Mouse (Mus musculus): Measurements from ENCODE around the gene Cped1. TPM values are rescaled to one million over a fixed set of nuclear protein-coding genes. Genes with fewer than 3 reads are reported as not detected.
A peak's percentile ranks its signal among the peaks of the same experiment; 100 is the strongest.

Cped1 gene
- 6.1 and 13.2 TPM in 2 replicates for total RNA-seq (2014; rRNA removed; ENCODE audit: low replicate concordance)
- 3.6 and 3.9 TPM in 2 replicates for polyA plus RNA-seq (2015; fragmentation: Nextera tagmentation; extraction: Ambion mirVana)

DNA sequence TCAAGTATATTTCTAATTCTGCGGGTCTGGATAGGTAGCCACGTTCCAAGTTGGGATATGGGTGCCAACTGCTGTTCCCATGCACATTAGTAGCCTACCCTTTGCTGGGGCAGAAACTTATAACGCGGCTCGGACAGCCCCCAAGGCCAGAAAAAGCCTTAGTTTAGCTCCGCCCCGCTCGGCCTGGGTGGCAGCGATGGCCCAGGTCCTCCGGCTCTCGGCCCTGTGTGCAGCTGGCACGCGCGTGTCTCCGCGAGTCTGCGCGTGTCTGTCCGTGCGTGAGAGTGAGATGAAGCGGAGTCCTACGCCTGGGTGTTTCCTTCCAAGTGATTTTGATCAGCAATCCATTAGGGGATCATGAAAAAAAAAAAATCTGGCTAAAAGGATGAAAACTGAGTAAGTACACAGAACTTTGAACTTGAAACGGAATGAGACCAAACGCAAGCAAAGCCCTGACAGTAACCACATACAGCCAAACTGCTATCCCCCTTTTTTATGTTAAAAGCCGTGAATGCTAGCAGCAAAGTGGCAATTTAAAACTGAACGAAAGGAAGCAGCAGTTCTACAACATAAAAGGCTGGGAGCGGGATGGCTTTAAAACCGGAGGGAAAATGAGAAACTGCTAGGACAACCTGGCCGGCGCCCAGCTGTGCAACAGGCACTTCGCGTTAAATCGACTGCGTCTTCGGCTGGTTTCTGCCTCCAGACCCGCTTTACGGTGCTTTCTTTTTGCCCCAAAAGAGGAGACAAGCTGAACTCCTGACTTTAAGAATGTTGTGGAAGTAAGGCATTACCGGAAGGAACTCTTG is at the start of gene Cped1:
Gene Cped1, plus strand, starts transcription at position 185 of the 809 bp plus-strand sequence.
- H3K4me1 ChIP-seq (ENCODE audit: control insufficient read depth, insufficient read depth) = no peaks in the 10 kb centered on the region
- peak within 1 kb of the TSS; percentile 68 for H3K4me2 ChIP-seq (ENCODE audit: low read depth, low read length)
- ATAC-seq (ENCODE audit: insufficient read depth, low read depth) = peak; percentile 80
- H3K27me3 ChIP-seq (ENCODE audit: control insufficient read depth, insufficient read depth, low read length) = no peaks in the 10 kb centered on the region
- no peaks in the 10 kb centered on the region for H3K36me3 ChIP-seq (replicated peaks; ENCODE audit: control insufficient read depth, insufficient read depth, low read length)
- under 1% methylated on average over 38 of the region's 38 CpGs for WGBS
- H3K4me3 ChIP-seq (ENCODE audit: low read depth, low read length) = peak within 1 kb of the TSS; percentile 54
- TF ChIP-seq EP300 (IDR thresholded peaks at IDR 0.05; ENCODE audit: low read depth) (no peak), CTCF (IDR thresholded peaks at IDR 0.05; ENCODE audit: low read depth) (no peak)
- peak within 1 kb of the TSS; percentile 49 for H3K27ac ChIP-seq (ENCODE audit: low read depth)
- peak; percentile 59 for DNase-seq (ENCODE audit: low spot score)
- no peaks in the 10 kb centered on the region for H3K9me3 ChIP-seq (replicated peaks; ENCODE audit: control insufficient read depth, low read length)
- H3K9ac ChIP-seq (replicated peaks; ENCODE audit: low read depth, low read length) = peak within 1 kb of the TSS; percentile 57

DNA sequence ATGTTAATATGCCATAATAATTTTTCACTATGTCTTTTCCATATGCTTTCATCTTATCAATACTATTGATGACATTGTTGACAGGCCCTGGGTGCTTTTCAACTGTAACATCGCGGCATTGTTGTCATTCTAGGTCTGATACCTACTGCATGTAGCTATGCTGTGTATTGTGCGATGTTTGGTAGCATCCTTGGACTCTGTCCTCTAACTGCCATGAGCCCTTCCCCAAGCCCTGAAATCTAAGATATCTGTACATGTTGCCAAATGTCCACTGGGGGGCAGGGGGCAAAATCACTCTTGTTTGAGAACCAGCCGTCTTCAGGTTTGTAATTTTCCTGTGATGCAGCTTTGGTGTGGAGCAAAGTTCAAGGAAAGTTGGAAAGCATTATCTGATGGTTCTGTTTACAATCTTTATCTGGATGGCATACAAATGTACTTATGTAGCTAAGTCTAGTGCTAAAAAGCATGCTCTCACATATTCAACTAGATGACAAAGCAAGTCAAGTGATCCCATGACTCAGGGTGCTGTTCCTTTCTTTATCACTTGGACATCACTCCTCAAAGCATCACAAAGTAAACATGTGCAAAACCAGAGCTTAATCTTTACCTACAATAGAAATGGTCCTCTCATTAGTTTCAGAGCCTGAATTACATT is 47.6 kb upstream of the Cped1 start:
- no peaks in the 10 kb centered on the region for H3K9me3 ChIP-seq (replicated peaks; ENCODE audit: control insufficient read depth, low read length)
- no peak overlapping the region for H3K4me2 ChIP-seq (ENCODE audit: low read depth, low read length)
- no peaks in the 10 kb centered on the region for H3K36me3 ChIP-seq (replicated peaks; ENCODE audit: control insufficient read depth, insufficient read depth, low read length)
- no peak overlapping the region for H3K27ac ChIP-seq (ENCODE audit: low read depth)
- TF ChIP-seq CTCF (IDR thresholded peaks at IDR 0.05; ENCODE audit: low read depth) (no peak), EP300 (IDR thresholded peaks at IDR 0.05; ENCODE audit: low read depth) (no peak)
- no peak overlapping the region for H3K4me3 ChIP-seq (ENCODE audit: low read depth, low read length)
- WGBS = 75% methylated on average over 4 of the region's 4 CpGs
- ATAC-seq (ENCODE audit: insufficient read depth, low read depth) (no peak), DNase-seq (ENCODE audit: low spot score) (no peak)
- no peaks in the 10 kb centered on the region for H3K4me1 ChIP-seq (ENCODE audit: control insufficient read depth, insufficient read depth)
- no peaks in the 10 kb centered on the region for H3K27me3 ChIP-seq (ENCODE audit: control insufficient read depth, insufficient read depth, low read length)
- H3K9ac ChIP-seq (replicated peaks; ENCODE audit: low read depth, low read length) = no peak overlapping the region

DNA sequence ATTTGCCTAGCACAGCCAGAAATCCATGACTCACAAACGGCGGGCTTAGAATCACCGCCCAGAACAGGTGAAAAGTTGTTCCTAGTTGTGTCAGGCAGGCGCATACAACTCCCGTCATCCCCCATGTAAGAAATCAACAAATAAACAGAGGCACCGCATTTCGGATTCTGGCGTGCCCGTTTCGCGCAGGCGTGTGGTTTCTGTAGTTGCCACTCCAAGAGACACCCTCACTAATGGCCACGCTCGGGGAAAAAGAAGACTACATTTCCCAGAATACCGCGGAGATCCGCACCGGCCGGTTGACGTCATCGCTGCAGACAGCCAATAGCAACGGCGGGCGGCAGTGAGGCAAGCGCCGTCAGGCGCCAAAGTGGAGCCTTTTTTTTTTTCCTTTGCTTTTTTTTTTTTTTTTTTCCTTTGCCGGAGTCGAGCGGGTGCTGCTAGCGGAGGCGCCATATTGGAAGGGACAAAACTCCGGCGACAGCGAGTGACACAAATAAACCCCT is 36.4 kb upstream of the Cped1 start, which contains the start of gene Ing3:
Gene Ing3, plus strand, starts transcription at position 346 of the 506 bp plus-strand sequence.
- under 1% methylated on average over 35 of the region's 35 CpGs for WGBS
- Histone ChIP-seq H3K4me2 (ENCODE audit: low read depth, low read length) (peak within 1 kb of the TSS; percentile 72), H3K4me1 (ENCODE audit: control insufficient read depth, insufficient read depth) (peaks cover 7% of the 10 kb centered on the region), H3K36me3 (replicated peaks; ENCODE audit: control insufficient read depth, insufficient read depth, low read length) (peaks cover 17% of the 10 kb centered on the region), H3K9ac (replicated peaks; ENCODE audit: low read depth, low read length) (peak within 1 kb of the TSS; percentile 75), H3K27me3 (ENCODE audit: control insufficient read depth, insufficient read depth, low read length) (no peaks in the 10 kb centered on the region), H3K27ac (ENCODE audit: low read depth) (peak within 1 kb of the TSS; percentile 99), H3K4me3 (ENCODE audit: low read depth, low read length) (peak within 1 kb of the TSS; percentile 70), H3K9me3 (replicated peaks; ENCODE audit: control insufficient read depth, low read length) (no peaks in the 10 kb centered on the region)
- no peak for TF ChIP-seq CTCF (IDR thresholded peaks at IDR 0.05; ENCODE audit: low read depth)
- no peak; the same call in 1 of the 2 replicates for TF ChIP-seq EP300 (IDR thresholded peaks at IDR 0.05; ENCODE audit: low read depth)
- ATAC-seq (ENCODE audit: insufficient read depth, low read depth) = peak; percentile 96
- peak; percentile 99 for DNase-seq (ENCODE audit: low spot score)

DNA sequence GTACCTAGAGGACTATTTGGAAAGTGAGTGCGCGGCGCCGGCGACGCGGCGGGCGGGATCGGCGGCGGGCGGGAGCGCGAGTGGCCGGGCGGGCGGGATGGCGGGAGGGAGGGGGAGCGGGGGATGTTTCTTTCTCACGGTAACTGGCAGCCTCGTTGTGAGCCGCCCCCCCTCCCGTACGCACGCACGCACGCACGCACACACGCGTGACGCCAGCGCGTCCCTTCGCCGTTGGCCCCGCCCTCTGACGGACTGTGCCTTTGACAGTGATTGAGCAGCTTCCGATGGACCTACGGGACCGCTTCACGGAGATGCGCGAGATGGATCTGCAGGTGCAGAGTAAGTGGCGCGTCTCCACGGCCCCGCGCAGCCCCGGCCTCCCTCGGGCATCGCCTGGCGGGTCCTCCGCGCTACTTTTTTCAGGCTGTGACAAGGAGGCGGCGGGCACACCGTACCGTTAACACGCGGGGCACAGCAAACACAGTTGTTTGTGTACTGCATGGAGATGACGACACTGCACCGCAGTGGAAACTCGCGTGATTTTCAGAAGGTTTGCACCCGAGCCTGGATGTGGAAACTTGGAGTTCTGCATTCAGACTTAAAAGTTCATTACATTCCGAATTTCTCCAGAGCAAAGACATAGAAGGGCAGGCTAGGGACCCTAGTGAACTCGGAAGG is 35.8 kb upstream of the Cped1 start:
- no peak for TF ChIP-seq EP300 (IDR thresholded peaks at IDR 0.05; ENCODE audit: low read depth)
- no peak for TF ChIP-seq CTCF (IDR thresholded peaks at IDR 0.05; ENCODE audit: low read depth)
- Histone ChIP-seq H3K4me3 (ENCODE audit: low read depth, low read length) (peak overlapping the region; percentile 70), H3K27me3 (ENCODE audit: control insufficient read depth, insufficient read depth, low read length) (no peaks in the 10 kb centered on the region), H3K9me3 (replicated peaks; ENCODE audit: control insufficient read depth, low read length) (no peaks in the 10 kb centered on the region), H3K4me1 (ENCODE audit: control insufficient read depth, insufficient read depth) (peaks cover 7% of the 10 kb centered on the region), H3K4me2 (ENCODE audit: low read depth, low read length) (peak overlapping the region; percentile 72), H3K27ac (ENCODE audit: low read depth) (peak overlapping the region; percentile 99), H3K9ac (replicated peaks; ENCODE audit: low read depth, low read length) (peak overlapping the region; percentile 75), H3K36me3 (replicated peaks; ENCODE audit: control insufficient read depth, insufficient read depth, low read length) (peaks cover 21% of the 10 kb centered on the region)
- under 1% methylated on average over 57 of the region's 68 CpGs for WGBS
- DNase-seq (ENCODE audit: low spot score) (peak; percentile 95), ATAC-seq (ENCODE audit: insufficient read depth, low read depth) (peak; percentile 94)

DNA sequence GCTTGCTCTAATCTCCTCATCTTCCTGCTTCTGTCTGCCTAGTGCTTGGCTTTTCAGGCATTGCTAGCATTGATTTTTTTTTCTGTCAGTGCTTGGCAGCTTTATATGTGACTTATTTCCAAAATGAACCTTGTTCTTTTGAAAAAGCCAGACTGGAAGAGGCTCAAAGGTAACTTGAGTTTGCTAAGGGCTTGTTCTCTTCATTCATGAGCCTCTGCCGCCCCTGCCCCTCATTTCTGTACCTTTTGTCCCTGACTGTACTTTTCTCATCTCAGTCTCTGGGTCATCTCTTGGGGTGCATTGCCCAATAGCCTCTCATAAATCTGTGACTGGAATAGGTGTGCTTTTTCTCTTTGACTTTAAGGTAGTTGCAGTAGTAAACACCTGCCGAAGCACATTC is 35.0 kb upstream of the Cped1 start:
- H3K36me3 ChIP-seq (replicated peaks; ENCODE audit: control insufficient read depth, insufficient read depth, low read length) = peaks cover 28% of the 10 kb centered on the region
- TF ChIP-seq EP300 (IDR thresholded peaks at IDR 0.05; ENCODE audit: low read depth) (no peak), CTCF (IDR thresholded peaks at IDR 0.05; ENCODE audit: low read depth) (no peak)
- H3K27me3 ChIP-seq (ENCODE audit: control insufficient read depth, insufficient read depth, low read length) = no peaks in the 10 kb centered on the region
- H3K27ac ChIP-seq (ENCODE audit: low read depth) = no peak overlapping the region; the same call in 1 of the 2 replicates
- peak overlapping the region; percentile 70 for H3K4me3 ChIP-seq (ENCODE audit: low read depth, low read length)
- H3K4me2 ChIP-seq (ENCODE audit: low read depth, low read length) = peak overlapping the region; percentile 72
- H3K9ac ChIP-seq (replicated peaks; ENCODE audit: low read depth, low read length) = peak overlapping the region; percentile 75
- ATAC-seq (ENCODE audit: insufficient read depth, low read depth) (no peak), DNase-seq (ENCODE audit: low spot score) (no peak)
- peaks cover 7% of the 10 kb centered on the region for H3K4me1 ChIP-seq (ENCODE audit: control insufficient read depth, insufficient read depth)
- 71% methylated on average over 2 of the region's 2 CpGs for WGBS
- no peaks in the 10 kb centered on the region for H3K9me3 ChIP-seq (replicated peaks; ENCODE audit: control insufficient read depth, low read length)
